Mouse (Mus musculus) erythroblast, embryonic 14.5 days (primary cell): Measurements from ENCODE around the gene Farp1. TPM values are rescaled to one million over a fixed set of nuclear protein-coding genes. Genes with fewer than 3 reads are reported as not detected.

ENCODE experiments used
- H3K27me3 ChIP-seq: 2 replicates; pipeline ENCODE4 v1.6.1; 2012; ENCODE audit warnings: inconsistent platforms; ENCODE audit not compliant: control insufficient read depth
- H3K36me3 ChIP-seq: 2 replicates; pipeline ENCODE4 v1.6.1; 2012; ENCODE audit warnings: mild to moderate bottlenecking, inconsistent platforms; ENCODE audit not compliant: control insufficient read depth
- H3K4me1 ChIP-seq: 2 replicates; pipeline ENCODE4 v1.6.1; 2012; ENCODE audit warnings: inconsistent platforms; ENCODE audit not compliant: control insufficient read depth
- H3K4me3 ChIP-seq: replicated peaks from 2 replicates; pipeline ENCODE3; 2012; ENCODE audit warnings: moderate library complexity, mild to moderate bottlenecking, inconsistent platforms
- H3K9me3 ChIP-seq: 2 replicates; pipeline ENCODE4 v1.6.1; 2012; ENCODE audit warnings: low read length, inconsistent platforms, mixed read lengths; ENCODE audit not compliant: control insufficient read depth
- GATA1 ChIP-seq: IDR thresholded peaks from 2 replicates; pipeline ENCODE4 v1.6.1; 2012; ENCODE audit warnings: low read length, inconsistent platforms, mixed read lengths
- TAL1 ChIP-seq: IDR thresholded peaks from 3 replicates; pipeline ENCODE4 v1.6.1; 2012; ENCODE audit warnings: low read length, inconsistent platforms, mixed read lengths
- polyA plus RNA-seq: library from polyadenylated mRNA; stranded (reverse); fragments of >175 nt; gene quantifications from 2 replicates; pipeline ENCODE4 v1.2.3, GENCODE M21; 2012

Farp1 gene
- polyA plus RNA-seq, 1 experiment: not detected

DNA sequence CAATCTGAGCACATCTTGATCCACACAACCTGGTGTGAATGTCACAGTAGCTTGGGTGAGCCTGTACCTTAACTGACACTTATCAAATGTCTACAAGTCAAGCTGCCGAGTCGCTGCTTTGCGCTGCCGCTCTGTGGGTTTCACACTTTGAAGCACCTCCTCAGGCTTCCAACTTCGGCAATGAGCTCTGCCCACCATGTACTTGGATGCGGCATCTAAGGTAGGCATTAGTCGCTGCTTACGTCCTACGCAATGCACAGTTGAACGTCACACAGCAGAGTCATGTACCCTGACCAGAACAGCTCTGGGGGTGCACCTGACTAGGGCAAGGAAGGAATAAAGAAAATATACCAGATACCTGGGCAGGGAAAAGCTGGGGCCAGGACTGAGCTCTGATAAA lies 278.3 kb downstream of the Farp1 start:
- Histone ChIP-seq H3K9me3 (no peaks in the 10 kb centered on the region), H3K4me3 (no peak overlapping the region), H3K4me1 (peaks cover 43% of the 10 kb centered on the region), H3K36me3 (peaks cover 54% of the 10 kb centered on the region), H3K27me3 (no peaks in the 10 kb centered on the region)
- TF ChIP-seq TAL1 (no peak), GATA1 (no peak)

DNA sequence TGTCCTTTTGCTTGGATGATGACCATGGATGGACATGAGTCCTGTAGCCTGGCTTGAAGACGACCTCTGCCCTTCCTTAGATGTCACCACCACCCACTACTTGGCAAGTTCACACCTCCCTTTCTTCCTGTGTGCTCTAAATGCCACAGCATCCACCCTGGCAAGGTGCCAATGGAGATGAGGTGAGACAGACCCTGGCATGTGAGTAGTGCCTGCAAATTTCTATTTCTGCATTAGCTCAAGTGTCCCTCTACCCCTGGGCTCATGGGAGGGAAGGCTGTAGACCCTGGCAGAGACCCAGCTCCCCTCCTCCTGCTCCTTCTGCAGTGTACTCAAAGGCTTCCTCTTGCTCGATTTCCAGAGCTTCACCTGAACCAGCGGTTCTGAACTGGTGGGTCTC lies 279.9 kb downstream of the Farp1 start:
- H3K4me1 ChIP-seq: peaks cover 40% of the 10 kb centered on the region
- H3K36me3 ChIP-seq: peaks cover 40% of the 10 kb centered on the region
- H3K27me3 ChIP-seq: no peaks in the 10 kb centered on the region
- no peaks in the 10 kb centered on the region for H3K9me3 ChIP-seq
- no peak for TF ChIP-seq TAL1
- no peak overlapping the region for H3K4me3 ChIP-seq

DNA sequence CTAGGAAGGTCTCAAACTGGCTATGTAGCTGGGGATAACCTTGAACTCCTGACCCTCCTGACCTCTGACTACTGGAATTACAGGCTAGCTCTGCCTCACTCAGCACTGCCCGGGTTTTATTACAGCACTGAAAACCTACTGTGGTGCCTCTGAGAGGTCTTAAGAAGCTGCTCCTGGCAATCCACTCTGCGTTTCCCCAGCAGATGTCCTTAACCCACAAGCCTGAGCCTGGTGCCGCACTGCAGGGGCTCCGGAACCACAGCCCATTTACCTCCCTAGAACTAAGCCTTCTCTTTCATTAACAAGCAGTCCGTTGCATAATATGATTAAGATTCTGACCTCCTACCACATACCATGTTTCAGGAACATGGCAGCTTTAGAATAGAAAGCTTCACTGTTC lies 281.1 kb downstream of the Farp1 start:
- Histone ChIP-seq H3K27me3 (no peaks in the 10 kb centered on the region), H3K4me3 (no peak overlapping the region), H3K9me3 (no peaks in the 10 kb centered on the region), H3K36me3 (peaks cover 31% of the 10 kb centered on the region), H3K4me1 (peaks cover 32% of the 10 kb centered on the region)
- TF ChIP-seq TAL1 (no peak), GATA1 (no peak)

DNA sequence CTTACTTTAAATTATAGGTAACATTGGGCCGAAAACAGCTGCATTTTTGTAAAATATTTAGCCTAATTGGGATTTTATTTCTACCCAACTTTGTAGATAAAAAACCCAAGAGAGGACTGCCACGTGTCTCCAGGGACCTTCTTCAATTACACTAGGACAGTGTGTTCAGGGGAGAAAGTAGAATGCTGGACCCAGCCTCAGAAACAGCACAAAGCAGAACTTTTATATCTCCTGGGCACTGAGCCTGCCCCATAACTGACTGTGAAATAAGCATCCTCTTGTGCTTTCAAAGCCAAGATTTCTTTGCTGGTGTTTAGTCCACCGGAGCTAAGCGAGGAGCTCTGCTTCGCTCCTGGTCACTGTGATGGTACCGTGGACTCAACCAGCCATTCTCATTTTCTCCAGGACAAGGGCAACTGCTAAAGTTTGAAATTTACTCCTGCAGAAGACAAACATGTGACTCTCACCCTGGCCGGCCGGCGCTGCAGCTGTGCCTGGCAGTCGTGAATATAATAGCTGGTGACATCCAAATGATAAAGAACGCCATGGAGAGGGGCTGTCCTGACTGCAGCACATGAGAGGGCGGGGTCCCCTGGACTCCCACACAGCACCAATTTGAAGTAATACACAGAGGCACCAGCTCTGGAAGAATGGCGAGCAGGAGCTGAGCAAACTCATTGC lies 281.8 kb downstream of the Farp1 start:
- Histone ChIP-seq H3K9me3 (no peaks in the 10 kb centered on the region), H3K27me3 (no peaks in the 10 kb centered on the region), H3K36me3 (peaks cover 35% of the 10 kb centered on the region), H3K4me1 (peaks cover 31% of the 10 kb centered on the region), H3K4me3 (no peak overlapping the region)
- TF ChIP-seq TAL1 (no peak), GATA1 (no peak)

DNA sequence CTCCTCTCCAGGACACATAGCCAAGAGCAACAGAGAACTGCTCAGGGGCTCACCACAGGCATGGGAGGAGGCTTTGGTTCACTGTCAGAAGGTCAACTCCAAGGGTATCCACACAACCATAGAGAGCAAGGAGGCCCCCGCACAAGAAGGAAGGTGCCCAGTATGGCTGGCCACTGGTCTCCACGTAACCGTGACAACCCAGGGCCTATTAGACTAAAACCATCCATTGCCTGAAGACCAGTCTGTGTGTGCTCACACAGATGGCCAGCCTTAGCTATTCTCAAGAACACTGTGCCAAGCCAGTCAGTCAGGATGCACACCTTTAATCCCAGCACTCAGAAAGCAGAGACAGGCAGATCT lies 282.3 kb downstream of the Farp1 start:
- peaks cover 37% of the 10 kb centered on the region for H3K36me3 ChIP-seq
- H3K4me3 ChIP-seq: no peak overlapping the region
- no peaks in the 10 kb centered on the region for H3K9me3 ChIP-seq
- TF ChIP-seq TAL1 (no peak), GATA1 (no peak)
- H3K4me1 ChIP-seq: peaks cover 29% of the 10 kb centered on the region
- no peaks in the 10 kb centered on the region for H3K27me3 ChIP-seq

DNA sequence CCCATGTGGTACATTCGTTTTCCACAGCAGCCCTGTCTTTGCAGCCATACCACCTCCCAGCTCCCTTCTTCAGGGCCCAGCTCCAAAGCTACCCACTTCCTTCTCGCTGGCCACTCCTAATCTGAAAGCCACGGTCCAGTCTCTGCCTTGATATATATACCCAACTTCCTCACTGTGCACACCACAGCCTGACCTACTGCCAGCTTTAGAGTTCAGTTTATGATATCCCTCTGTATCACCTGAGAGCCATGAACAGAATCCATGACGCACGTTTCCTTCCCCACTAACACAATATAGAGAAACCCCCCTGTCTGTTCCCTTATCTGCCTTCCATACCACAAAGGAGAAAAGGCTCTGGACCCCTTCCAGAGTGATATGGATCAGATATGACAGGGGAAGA lies 283.4 kb downstream of the Farp1 start:
- Histone ChIP-seq H3K9me3 (no peaks in the 10 kb centered on the region), H3K27me3 (no peaks in the 10 kb centered on the region), H3K36me3 (peaks cover 40% of the 10 kb centered on the region), H3K4me3 (no peak overlapping the region), H3K4me1 (peaks cover 34% of the 10 kb centered on the region)
- TF ChIP-seq GATA1: no peak
- TF ChIP-seq TAL1: no peak

DNA sequence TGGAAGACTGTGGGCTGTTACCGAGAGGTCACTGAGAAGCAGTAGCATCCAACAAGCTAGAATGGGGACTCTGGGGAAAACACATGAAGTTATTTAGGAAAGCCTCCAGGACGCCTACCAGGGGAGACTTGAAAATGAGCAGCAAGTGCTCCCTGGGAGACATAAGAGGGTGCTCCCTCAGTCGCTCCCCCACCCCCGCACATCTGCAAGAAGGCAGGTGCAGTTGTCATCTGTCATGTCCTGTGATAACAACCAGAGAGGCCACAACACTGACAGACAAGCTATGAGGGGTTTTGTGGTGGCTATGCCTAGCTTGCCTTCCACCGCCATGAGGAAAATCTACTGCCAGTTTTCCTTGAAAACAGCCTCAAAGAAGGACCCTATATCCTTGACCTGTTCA lies 287.1 kb downstream of the Farp1 start:
- Histone ChIP-seq H3K4me3 (no peak overlapping the region), H3K36me3 (peaks cover 40% of the 10 kb centered on the region), H3K4me1 (peaks cover 49% of the 10 kb centered on the region), H3K27me3 (no peaks in the 10 kb centered on the region), H3K9me3 (no peaks in the 10 kb centered on the region)
- TF ChIP-seq GATA1 (no peak), TAL1 (no peak)

DNA sequence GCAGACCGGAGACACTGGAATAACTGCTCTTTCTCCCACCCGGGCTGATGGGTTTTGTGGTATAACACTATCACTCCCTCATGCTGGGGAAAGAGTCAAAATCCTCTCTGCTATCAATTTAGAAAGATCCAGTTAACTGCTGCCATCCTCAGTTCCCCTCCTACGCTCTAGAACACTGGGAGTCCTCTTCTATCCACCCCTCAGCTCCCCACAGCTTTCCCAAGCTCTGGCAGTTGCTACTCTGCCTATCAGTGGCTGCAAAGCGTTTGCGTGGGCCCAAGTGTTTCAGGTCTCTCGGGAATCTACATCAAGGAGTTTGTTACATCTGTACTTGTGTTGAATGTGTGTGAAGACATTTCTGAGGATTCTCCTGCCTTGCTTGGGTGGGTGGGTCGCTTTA lies 287.6 kb downstream of the Farp1 start:
- Histone ChIP-seq H3K36me3 (peaks cover 42% of the 10 kb centered on the region), H3K9me3 (no peaks in the 10 kb centered on the region), H3K4me3 (no peak overlapping the region), H3K4me1 (peaks cover 50% of the 10 kb centered on the region), H3K27me3 (no peaks in the 10 kb centered on the region)
- no peak for TF ChIP-seq TAL1
- no peak for TF ChIP-seq GATA1

DNA sequence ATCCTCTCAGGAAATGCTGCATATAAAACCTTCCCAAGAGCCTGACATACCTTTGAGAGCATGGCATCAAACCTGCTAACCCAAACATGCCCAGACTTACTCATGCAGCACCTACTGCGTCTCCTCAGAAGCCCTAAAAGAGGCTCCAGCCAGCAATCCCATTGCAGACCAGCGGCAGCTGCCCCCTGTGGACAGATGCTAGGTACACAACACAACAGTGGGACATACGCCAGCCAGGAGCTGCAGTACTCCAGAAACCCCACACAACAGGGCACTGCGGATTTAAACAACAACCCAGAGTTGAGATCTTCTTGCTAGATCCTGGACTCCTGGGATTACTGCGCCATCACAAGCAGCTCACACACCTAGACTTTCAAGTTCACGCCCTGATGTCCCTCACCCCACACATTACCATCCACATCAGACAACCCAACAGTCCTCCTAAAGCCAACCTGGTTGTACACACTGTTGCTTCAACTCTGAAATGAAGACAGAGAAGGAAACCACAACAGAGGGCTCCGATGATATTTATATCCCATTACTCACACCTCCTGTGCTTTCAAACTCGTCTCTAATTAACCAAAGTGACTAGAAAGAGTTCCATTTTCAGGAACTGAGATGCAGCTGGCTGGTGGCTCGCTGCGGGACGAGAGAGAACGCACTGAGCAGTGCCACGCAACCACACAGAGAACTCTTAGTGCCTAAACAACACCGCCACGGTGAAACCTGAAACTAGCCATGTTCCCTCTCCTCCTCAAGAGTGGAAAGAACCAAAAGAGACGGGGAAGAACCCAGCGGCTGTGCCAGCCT lies 289.7 kb downstream of the Farp1 start:
- TF ChIP-seq TAL1 (no peak), GATA1 (no peak)
- Histone ChIP-seq H3K36me3 (peaks cover 51% of the 10 kb centered on the region), H3K27me3 (no peaks in the 10 kb centered on the region), H3K4me3 (no peak overlapping the region), H3K9me3 (no peaks in the 10 kb centered on the region), H3K4me1 (peaks cover 48% of the 10 kb centered on the region)
